Mouse (Mus musculus) embryo, embryonic 11 days (tissue): ENCODE results near the gene Scn2b.

ENCODE experiments used
- DNase-seq: peaks from one replicate; pipeline ENCODE4 v3.0.0-alpha.2; 2015

Scn2b gene

DNA sequence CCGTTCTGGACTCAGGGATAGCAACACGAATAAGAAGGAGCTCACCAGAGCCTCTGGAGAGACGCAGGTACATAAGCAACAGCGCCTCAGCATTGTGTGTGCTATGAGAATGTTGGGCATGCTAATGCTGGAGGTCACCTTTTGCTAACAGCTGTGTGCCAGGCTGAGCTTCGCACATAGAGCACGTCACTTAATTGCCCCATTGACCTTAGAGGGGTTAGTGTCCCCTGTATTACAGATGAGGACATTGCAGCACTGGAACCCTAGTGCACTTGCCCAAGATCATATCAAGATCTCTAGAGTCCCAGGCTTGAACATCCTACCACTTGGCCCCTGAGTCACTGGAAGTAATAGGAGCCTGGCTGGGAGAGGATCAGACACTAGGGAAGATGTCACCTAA is 3.0 kb downstream of the Scn2b start:
- no peak for DNase-seq

DNA sequence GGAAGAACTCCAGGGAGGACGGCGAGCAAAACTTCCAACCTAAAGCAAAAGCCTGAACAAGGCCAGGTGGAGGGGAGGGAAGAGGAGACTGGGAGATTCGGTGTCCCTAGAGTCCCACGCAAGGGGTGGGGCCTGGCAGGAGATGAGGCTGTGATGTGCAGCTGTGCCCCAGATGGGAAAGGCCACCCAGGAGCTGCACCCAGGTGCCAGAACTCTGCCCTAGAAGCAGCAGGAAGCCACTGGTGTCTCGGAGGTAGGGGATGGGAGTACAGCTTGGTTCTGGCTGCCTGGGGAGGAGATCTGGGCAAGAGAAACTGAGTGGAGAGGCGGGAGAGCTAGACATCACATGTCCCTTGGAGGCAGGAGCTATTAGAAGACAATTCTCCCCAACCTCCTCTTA is 3.4 kb downstream of the Scn2b start:
- no peak for DNase-seq

DNA sequence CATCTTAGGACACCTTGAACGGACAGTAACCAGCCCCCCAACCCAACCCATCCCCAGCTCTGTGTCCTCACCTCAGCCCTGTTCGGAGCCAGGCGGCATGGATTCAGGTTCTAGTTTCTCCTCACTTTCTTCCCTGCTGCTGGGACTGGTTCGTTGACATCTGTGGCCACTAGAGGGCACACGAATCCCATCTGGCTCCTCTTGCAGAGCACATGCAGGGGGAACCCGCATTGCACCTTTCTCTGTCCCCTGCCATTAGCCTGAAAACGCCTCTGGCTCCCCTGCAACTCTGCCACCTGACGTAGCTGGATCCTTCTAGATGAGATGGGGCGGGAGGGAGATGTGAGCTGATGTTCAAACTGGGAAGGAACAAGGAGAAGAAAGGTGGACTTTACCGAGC is 4.2 kb downstream of the Scn2b start:
- peak; percentile 85 for DNase-seq

DNA sequence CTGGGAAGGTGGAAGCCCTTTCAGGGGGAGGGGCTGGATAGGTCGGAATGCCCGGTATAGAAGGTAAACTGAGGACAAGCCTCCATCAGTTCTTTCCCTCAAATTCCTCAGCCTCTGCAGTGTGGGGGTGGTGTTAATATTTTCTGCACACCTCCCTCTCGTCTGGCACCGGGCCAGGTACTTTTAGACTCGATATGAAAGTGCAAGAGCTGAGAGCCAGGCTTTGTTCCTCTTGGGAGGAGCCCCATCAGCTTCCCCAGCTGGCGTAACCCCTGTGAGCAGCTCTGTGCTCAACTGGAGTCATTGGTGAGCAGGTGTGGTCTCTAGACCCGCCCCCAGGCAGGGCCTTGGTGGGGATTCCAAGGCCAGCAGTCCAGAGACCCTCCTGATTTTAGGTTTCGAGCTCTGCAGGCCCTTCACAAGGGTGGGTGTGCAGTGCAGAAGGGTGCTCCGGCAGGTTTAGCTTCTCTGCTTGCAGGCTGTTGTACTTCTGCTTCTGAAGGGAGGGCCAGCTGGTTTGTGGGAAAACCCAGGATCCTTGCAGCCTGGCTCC is 4.7 kb downstream of the Scn2b start:
- DNase-seq, result no peak

DNA sequence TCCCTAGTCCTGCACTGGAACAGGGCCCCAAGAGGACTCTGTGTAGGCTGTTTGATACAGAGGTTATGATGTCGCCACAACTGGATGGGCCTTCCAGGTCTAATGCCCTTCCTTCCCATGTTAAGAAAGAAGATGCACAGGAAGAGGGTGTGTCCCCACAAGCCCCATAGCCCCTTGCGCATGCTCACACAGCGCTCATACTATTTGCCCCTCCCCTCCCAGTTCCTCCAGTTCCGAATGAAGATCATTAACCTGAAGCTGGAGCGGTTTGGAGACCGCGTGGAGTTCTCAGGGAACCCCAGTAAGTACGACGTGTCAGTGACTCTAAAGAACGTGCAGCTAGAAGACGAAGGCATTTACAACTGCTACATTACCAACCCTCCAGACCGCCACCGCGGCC is 7.6 kb downstream of the Scn2b start:
- no peak for DNase-seq

DNA sequence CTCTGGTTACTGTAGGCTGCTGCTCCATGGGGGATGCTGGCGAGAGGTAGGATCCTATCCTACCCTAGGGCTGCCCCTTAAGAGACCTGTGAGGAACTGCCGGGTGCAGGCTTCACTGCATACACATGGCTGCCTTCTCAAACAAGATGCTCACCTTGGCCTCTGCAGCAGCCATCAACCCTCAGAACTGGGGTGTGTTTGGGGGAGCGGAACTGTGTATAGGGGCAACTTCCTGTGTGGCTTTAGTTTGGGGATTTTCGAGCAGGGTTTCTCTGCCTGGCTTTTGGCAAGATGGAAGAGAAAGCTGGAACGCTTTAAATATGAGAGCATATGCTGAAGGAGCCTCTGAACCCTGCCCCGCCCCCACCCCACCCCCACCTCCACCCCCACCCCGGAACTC is 9.4 kb downstream of the Scn2b start:
- no peak for DNase-seq

DNA sequence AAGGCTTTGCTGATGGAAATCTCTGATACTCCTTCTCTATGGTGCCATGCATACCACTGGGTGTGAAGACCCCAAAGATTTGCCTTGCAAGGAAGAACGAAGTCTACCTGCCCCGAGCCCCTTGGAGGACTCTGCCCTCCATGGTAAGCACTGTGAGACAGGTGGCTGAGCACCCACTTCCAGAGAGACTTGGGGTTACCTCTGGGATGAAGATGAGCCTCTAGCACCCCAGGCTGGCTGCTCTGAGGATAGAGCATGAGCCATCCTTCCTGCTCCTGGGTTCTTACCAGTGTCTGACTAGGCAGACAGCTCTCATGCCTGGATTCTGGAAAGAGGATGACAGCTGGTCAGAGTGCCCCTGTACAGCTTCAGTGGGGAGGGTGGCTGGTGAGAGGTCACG is 12.5 kb downstream of the Scn2b start:
- DNase-seq, result no peak

DNA sequence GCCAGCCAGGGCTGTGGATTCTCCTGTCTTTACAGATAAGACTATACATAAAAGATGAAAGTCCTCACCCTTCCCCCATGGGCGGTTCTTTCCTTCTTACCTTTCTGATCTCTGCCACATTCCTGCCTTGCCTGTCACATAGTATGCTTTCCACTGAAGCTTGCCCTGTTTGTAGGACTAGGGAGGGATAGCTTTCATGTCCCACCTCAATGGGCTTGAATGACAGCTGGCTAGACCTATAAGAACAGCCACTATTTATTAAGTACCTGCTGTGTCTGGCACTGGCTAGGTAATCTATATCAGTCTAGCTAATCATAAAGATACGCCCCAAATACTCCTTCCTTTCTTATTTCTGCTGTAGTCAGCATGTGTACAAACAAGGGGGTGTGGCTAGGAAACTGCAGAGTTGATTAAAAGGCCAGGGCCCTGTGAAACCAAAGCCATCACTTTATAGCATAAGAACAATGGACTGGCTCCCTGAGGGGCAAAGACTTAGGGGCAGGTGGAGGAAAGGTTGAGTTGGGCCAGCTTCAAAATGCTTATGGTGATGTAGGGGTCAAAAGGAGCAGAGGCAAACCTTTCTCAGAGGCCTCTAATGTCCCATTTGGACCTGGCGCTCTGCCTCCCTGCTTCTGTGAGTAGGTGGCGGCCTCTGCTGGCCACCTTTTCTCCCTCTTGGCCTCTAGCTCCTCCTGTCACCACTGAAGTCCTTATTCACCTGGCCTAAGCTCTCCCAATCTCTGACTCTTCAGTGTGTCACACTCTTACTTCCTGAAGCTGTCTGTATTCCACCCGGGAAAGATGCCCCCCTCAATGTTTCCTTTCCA is 16.1 kb downstream of the Scn2b start:
- peak; percentile 71 for DNase-seq

DNA sequence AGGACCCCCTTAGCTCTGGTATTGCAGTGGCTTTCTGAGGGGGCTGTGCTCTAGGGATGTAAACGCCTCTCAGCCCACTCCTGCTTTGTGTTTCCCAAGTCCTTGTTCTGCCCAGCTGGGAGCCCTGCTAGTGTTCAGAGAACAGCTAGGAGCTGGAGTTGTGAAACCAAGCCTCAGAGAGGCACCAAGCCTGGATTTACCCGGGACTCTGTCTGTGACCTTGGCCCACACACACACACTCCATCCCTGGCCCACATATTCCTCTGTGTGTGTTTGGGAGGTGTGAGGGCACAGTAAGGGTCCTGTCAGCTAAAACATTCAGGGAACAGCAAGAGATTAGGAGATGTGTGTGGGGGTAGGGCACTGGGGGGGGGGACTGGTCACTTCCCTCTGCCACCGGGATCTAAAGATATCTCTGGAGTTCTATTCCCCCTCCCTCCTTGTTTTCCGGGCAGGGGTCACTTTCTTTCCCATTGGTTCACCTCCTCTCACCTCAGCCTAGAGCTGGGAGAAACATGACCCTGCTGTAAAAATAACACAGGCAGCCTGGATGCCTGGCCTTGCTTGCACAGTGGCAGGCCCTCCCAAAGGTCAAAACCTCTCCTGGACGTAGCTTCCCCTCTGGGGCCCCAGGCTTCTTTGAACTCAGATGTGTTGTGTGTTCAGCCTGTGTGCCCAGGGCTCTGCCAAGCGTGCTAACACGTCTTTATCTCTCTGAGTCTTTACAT is 19.0 kb downstream of the Scn2b start:
- DNase-seq, result peak; percentile 63

DNA sequence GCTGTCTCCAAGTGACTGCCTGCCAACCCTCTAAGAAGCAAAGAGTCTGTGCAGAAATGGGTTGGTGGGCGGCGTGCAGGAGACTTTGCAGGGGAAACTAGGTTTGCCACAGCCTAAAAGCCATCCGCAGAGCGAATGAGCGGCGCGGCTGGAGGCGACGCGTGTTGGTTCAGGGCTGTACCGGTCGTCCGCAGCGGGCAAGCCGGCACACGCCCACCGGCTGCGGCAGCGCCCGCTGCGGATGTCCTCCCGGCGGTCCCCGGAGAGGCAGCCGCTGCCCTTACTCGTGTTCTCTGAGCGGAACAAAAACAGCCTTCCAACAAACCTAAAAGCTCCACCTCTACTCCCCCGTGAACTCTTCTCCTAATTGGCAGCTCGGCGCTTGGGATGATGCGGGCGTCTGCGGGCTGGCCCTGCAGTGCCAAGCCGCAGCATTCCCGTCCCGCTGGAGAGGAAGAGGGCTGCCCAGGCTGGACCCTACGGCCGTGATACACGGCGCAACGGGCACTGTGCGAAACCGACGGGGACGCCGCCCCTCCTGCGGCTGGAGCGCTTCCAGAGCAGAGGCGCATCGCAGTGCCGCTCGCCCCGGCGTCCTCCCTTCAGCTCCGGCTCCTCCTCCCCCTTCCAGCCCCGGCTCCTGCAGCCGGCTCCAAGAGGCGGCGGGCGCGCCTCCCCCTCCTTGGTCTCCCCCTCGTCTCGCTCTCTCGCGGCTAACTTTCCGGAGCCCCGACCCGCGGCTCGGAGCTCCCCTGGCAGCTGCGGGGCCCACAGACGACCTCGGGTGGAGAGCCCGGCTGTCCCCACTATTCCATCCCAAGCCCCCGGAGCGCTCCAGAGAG is 20.8 kb downstream of the Scn2b start, which contains the start of gene Scn4b:
Scn4b (plus strand) TSS at position 205 of the 842 bp plus-strand sequence.
- DNase-seq, result peak; percentile 75

DNA sequence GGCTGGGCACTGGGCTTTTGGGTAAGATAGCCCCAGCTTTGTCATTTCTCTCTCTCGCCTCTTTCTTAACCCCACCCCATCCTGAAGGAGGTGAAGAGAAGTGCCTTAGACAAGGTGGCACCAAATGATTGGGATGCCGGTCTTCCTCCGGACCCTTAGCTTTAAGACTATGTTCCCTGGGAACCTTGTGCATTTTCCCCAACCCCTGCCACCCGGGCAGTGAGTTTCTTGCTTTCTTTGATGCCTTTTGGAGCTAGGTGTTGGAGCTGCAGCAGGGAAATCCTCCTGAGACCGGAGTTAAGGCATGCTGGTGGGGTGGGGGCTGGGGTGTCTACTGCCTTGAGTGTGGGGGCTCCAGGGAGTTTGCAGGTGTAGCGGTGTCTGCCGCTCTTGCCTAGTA is 21.5 kb downstream of the Scn2b start:
- no peak for DNase-seq

DNA sequence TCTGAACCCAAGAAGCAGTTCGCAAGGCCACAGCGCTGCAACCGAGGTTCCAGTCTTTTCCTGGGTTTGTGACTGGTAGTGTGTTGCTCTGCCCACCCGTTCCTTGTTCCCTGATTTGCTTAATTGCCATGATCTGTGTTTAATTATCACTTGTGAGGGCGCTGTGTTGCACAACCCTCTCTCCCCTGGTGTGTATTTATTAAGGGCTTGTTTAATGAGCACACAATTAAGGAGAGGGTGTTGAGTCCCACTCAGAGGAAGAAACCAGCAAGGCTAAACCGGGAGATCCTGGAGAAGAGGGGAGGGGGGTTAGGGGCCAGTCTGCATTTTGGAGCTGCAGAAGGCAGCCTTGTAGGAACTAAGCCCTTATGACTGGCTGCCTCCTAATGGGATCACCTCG is 23.4 kb downstream of the Scn2b start:
- no peak for DNase-seq

DNA sequence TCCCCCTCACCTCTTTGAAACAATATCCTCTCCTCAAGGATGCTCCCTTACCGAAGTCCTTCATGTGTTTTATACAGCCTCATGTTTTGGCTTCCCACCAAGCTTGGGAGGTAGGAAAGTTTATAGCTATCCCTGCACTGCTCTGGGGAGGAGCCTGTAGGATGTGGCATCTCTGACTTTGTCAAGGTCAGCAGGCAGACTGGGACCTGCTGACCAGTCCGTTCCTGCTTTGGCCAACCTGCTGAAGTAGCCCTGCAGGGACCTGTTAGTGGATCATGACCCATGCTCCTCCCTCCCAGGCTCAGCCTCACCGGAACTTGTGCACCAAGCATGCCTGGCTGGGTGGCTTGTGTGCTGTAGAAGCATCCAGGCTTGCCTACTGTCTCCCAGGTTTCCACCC is 25.1 kb downstream of the Scn2b start:
- no peak for DNase-seq

DNA sequence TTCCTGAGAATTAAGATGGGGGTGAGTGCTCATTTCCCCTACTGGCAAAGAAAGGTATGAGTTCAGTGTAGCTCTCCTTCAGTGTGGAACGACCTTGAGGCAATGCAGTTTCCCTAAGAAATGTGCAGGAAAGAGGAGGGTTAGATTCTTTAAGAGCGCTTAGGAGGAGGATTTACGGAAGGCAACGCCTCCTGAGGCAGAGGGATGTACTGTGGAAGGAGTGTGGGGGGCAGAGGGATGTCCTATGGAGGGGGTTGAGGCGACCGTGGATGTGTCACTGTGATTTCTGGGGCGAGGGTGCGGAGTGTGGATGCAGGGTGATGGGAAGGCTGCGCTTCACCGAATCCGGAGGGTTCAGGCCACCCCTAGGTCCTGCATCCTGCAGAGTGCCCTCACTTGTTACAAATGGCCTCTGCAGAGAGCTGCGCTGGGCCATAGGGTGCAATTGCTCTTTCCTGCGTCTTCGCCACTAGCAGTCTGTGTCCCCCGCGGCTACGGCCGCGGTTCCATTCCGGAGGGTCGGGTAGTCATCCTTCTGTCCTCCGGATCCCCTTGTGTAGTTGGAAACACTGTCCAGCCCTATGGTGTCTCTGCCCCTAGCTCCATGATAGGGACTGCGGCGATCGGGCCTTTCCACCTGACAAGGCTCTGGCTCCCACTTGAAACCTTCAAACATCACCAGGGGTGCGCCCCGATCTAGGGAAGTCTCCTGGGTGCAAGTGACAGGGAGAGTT is 28.1 kb downstream of the Scn2b start:
- DNase-seq, result no peak

DNA sequence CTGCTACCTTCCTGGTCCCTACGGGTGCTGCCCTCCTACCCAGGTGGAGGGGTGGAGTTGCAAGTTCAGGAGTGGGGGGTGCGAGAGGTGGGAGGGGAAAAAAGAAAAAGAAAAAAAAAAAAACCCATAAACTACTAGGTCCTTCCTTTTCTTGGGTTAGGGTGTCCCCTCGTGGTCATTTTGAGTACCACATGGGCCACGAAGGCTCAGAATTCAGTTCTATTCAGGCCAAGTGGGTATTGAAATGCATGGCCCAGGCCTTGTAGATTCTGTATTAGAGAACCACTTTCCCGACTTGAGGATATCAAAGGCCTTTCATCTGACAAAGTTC is 28.6 kb downstream of the Scn2b start:
- peak; percentile 72 for DNase-seq

DNA sequence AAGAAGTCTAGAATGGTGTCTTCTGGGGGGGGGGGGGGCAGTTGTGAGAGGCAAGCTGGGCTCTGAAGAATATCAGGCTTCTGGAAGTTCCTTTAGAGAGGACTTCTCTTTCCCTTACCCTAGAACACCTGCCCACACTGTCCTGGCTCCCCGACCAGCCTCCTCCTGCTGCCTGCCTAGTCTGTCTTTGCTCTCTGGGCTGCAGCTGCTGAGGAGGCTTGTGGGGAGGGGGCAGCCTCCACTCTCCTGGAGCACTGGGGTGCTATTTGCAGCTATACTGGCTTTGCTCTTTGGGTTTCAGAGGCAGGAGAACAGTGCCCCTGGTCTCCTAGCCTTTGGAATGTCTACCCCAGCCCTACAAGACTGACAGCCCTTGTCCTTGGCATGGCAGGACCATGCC is 33.4 kb downstream of the Scn2b start:
- no peak for DNase-seq

DNA sequence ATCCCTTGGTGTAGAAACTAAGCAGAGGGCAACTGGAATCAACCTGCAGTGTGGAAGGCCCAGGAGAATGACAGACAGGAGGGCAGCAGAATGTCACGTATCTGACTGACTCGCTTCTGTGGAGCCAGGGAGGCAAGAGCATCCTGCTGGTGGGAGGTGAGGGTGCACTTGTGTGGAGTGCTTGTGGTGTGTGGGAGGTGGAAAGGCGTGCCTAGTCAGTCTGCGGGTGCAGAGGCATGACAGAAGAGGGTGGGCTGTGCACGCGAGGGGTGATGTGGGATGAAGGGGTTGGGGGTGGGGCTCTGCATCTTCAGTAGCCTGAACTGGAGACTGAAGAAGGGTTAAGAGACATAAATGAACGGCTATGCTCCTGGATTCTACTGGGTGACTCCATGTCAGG is 35.8 kb downstream of the Scn2b start:
- no peak for DNase-seq

DNA sequence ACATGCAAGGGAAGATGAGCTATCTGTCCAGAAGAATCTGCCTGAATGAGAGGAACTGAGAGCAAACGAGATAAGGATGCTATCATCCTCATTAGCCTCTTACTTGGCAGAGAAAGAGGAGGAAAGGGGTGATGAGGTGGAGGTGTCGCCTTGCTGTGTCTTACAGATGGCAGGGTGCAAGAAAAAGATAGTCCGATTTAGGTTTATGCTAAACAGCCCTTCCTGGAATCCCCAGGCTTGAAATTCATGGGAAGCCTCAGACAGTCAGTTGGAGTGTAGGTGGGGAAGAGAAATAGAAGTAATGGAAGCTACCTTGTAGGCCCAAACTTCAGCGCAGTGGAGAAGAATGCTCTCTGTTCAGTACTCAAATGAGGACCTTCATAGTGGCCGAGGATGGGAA is 50.3 kb downstream of the Scn2b start:
- no peak for DNase-seq

DNA sequence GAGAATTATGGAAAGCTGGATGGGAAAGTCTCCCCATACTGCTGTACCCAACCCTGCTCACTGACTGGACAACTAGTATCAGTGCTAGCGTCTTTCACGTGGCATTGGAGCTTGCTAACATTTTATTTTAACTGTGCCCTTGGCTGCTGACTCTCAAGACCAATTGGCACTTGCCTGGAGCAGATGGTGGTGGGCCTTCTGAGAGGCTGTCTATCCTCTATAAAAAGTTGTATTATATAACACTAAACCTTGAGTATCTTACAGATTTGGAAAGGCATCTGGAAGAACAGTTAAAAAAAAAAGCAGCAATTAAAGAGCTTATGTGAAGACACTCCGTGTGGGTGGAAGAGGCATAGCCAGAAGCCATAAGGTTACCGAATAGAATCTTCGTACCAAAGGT is 52.6 kb downstream of the Scn2b start:
- no peak for DNase-seq

DNA sequence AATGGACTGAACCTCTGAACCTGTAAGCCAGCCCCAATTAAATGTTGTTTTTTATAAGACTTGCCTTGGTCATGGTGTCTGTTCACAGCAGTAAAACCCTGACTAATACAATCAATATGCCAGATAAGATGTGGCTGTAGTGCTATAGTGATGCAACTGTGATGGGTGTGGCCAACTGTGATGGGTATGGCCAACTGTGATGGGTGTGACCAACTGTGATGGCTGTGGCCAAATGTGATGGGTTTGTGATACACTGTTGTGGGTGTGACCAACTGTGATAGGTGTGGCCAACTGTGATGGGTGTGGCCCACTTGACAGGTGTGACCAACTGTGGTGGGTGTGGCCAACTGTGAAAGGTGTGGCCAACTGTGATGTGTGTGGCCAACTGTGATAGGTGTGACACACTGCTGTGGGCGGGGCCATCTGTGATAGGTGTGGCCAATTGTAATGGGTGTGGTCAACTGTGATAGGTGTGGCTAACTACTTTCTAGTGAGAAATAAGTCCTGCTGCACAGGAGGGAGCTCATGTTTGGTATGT is 53.6 kb downstream of the Scn2b start:
- DNase-seq, result no peak

DNA sequence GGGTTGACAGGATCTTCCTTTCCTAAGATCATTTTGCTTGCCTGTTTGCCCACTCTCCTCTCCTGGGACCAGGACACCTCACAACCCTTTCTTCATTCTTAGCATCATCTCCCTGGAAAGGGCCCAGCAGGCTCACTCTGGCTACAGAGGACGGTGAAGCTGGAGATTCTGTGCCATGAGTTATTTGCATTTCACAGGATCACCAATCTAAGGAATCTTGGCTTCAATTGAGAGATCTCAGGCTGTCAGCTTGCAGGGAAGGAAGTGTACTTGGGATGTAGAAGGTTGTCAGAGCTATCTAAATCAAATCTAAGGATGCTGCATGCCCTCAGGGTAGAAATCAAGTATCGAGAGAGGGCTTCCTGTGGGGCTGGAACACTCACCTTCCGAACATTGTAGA is 55.9 kb downstream of the Scn2b start:
- no peak for DNase-seq

DNA sequence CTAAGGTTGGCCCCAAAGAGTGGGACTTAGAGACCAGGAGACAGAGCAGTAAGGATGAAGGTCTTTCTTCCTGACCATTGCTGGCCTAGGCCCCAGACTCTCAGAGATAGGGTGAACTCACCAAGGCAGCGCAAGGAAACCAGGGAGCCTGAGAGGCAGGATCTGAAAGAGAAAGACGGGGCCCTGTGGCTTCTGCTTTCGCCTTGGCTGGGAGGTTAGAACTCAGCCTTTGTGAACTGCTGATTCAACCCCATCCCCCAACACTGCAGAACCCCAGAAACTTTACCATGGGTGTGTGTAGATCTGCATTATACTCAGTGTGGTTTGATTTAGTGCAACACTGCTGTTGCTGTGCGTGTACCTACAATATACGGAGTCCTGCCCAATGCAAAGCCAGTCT is 61.7 kb downstream of the Scn2b start:
- no peak for DNase-seq
